Mouse (Mus musculus) lung, postnatal 0 days (tissue): Measurements from ENCODE around the gene Olfr1242.

Source experiments
- CTCF ChIP-seq: IDR thresholded peaks from 2 replicates; pipeline ENCODE4 v1.5.1; 2016; ENCODE audit warnings: antibody characterized with exemption, mild to moderate bottlenecking
- EP300 ChIP-seq: IDR thresholded peaks from 2 replicates; pipeline ENCODE4 v1.6.1; 2016; ENCODE audit warnings: antibody characterized with exemption, mild to moderate bottlenecking, control low read depth

GRCm38 (mm10) chr2:89442900-89443299 is 55.2 kb downstream of the Olfr1242 start, which contains the start of gene Olfr1240:
- TF ChIP-seq CTCF: no peak
- no peak for TF ChIP-seq EP300
